Mouse (Mus musculus): Measurements from ENCODE around the gene Mllt3. TPM values are rescaled to one million over a fixed set of nuclear protein-coding genes. Genes with fewer than 3 reads are reported as not detected.

Gene Mllt3
- polyA plus RNA-seq, 1 experiment from 2014 or later = 27.5 TPM

GRCm38 (mm10) chr4:87751515-87751864 lies 281.7 kb downstream of the Mllt3 start:
- Histone ChIP-seq H3K27me3 (ENCODE audit: insufficient read depth, low read length) (no peaks in the 10 kb centered on the region), H3K4me3 (ENCODE audit: low read length) (no peak overlapping the region), H3K36me3 (ENCODE audit: insufficient read depth, low read length) (no peaks in the 10 kb centered on the region), H3K9me3 (ENCODE audit: low read length) (no peaks in the 10 kb centered on the region), H3K4me1 (ENCODE audit: insufficient read depth, low read length) (no peaks in the 10 kb centered on the region), H3K27ac (ENCODE audit: low read length) (no peak overlapping the region), H3K4me2 (replicated peaks; ENCODE audit: low read depth, low read length) (no peak overlapping the region), H3K9ac (replicated peaks; ENCODE audit: low read length) (no peak overlapping the region)
- ATAC-seq (ENCODE audit: low FRiP score, low TSS enrichment) = no peak
- WGBS = 93% methylated on average over 2 of the region's 2 CpGs

- Histone ChIP-seq H3K36me3 (ENCODE audit: insufficient read depth, low read length) (no peaks in the 10 kb centered on the region), H3K4me3 (ENCODE audit: low read length) (no peak overlapping the region), H3K4me1 (ENCODE audit: insufficient read depth, low read length) (no peaks in the 10 kb centered on the region), H3K9me3 (ENCODE audit: low read length) (no peaks in the 10 kb centered on the region), H3K9ac (replicated peaks; ENCODE audit: low read length) (no peak overlapping the region), H3K4me2 (replicated peaks; ENCODE audit: low read depth, low read length) (no peak overlapping the region), H3K27me3 (ENCODE audit: insufficient read depth, low read length) (no peaks in the 10 kb centered on the region), H3K27ac (ENCODE audit: low read length) (no peak overlapping the region)
- no peak for ATAC-seq (ENCODE audit: low FRiP score, low TSS enrichment)
- 91% methylated on average over 5 of the region's 5 CpGs for WGBS
These were observed 282.2 kb downstream of the Mllt3 start for GRCm38 (mm10) chr4:87750856-87751514.

- H3K27ac ChIP-seq (ENCODE audit: low read length) = no peak overlapping the region
- no peak overlapping the region for H3K4me3 ChIP-seq (ENCODE audit: low read length)
- H3K9me3 ChIP-seq (ENCODE audit: low read length) = no peaks in the 10 kb centered on the region
- H3K4me1 ChIP-seq (ENCODE audit: insufficient read depth, low read length) = no peaks in the 10 kb centered on the region
- H3K4me2 ChIP-seq (replicated peaks; ENCODE audit: low read depth, low read length) = no peak overlapping the region
- H3K9ac ChIP-seq (replicated peaks; ENCODE audit: low read length) = no peak overlapping the region
- ATAC-seq (ENCODE audit: low FRiP score, low TSS enrichment) = no peak
- H3K36me3 ChIP-seq (ENCODE audit: insufficient read depth, low read length) = no peaks in the 10 kb centered on the region
- 51% methylated on average over 4 of the region's 4 CpGs for WGBS
- H3K27me3 ChIP-seq (ENCODE audit: insufficient read depth, low read length) = no peaks in the 10 kb centered on the region
These were observed 283.5 kb downstream of the Mllt3 start for GRCm38 (mm10) chr4:87749532-87750234.

- no peak overlapping the region for H3K4me3 ChIP-seq (ENCODE audit: low read length)
- ATAC-seq (ENCODE audit: low FRiP score, low TSS enrichment) = 0 out of 2 replicates have a peak, but pooled peaks have one; percentile 42
- 47% methylated on average over 3 of the region's 3 CpGs for WGBS
- no peak overlapping the region for H3K4me2 ChIP-seq (replicated peaks; ENCODE audit: low read depth, low read length)
- H3K9me3 ChIP-seq (ENCODE audit: low read length) = no peaks in the 10 kb centered on the region
- H3K4me1 ChIP-seq (ENCODE audit: insufficient read depth, low read length) = no peaks in the 10 kb centered on the region
- H3K27me3 ChIP-seq (ENCODE audit: insufficient read depth, low read length) = no peaks in the 10 kb centered on the region; the same call in 1 of the 2 replicates
- H3K27ac ChIP-seq (ENCODE audit: low read length) = no peak overlapping the region
- H3K9ac ChIP-seq (replicated peaks; ENCODE audit: low read length) = no peak overlapping the region
- H3K36me3 ChIP-seq (ENCODE audit: insufficient read depth, low read length) = no peaks in the 10 kb centered on the region
These were observed 288.0 kb downstream of the Mllt3 start for GRCm38 (mm10) chr4:87745016-87745645.

GRCm38 (mm10) chr4:87739524-87740128 lies 293.5 kb downstream of the Mllt3 start:
- 42% methylated on average over 7 of the region's 7 CpGs for WGBS
- Histone ChIP-seq H3K9ac (replicated peaks; ENCODE audit: low read length) (no peak overlapping the region), H3K4me2 (replicated peaks; ENCODE audit: low read depth, low read length) (no peak overlapping the region), H3K27ac (ENCODE audit: low read length) (peak overlapping the region; percentile 46; the same call in 1 of the 2 replicates), H3K9me3 (ENCODE audit: low read length) (no peaks in the 10 kb centered on the region; the same call in 1 of the 2 replicates), H3K4me1 (ENCODE audit: insufficient read depth, low read length) (peaks cover 18% of the 10 kb centered on the region), H3K36me3 (ENCODE audit: insufficient read depth, low read length) (no peaks in the 10 kb centered on the region), H3K27me3 (ENCODE audit: insufficient read depth, low read length) (no peaks in the 10 kb centered on the region; the same call in 1 of the 2 replicates), H3K4me3 (ENCODE audit: low read length) (no peak overlapping the region)
- ATAC-seq (ENCODE audit: low FRiP score, low TSS enrichment) = peak; percentile 73

- 80% methylated on average over 2 of the region's 2 CpGs for WGBS
These were observed 294.1 kb downstream of the Mllt3 start for GRCm38 (mm10) chr4:87739104-87739503.

GRCm38 (mm10) chr4:87737201-87737806 lies 295.9 kb downstream of the Mllt3 start:
- WGBS = 60% methylated on average over 6 of the region's 6 CpGs
- no peaks in the 10 kb centered on the region; the same call in 1 of the 2 replicates for H3K9me3 ChIP-seq (ENCODE audit: low read length)
- H3K4me3 ChIP-seq (ENCODE audit: low read length) = no peak overlapping the region
- H3K27me3 ChIP-seq (ENCODE audit: insufficient read depth, low read length) = no peaks in the 10 kb centered on the region; the same call in 1 of the 2 replicates
- peaks cover 18% of the 10 kb centered on the region for H3K4me1 ChIP-seq (ENCODE audit: insufficient read depth, low read length)
- no peak overlapping the region for H3K4me2 ChIP-seq (replicated peaks; ENCODE audit: low read depth, low read length)
- H3K36me3 ChIP-seq (ENCODE audit: insufficient read depth, low read length) = no peaks in the 10 kb centered on the region
- 0 out of 2 replicates have a peak, but pooled peaks have one; percentile 54 for ATAC-seq (ENCODE audit: low FRiP score, low TSS enrichment)
- H3K27ac ChIP-seq (ENCODE audit: low read length) = no peak overlapping the region
- no peak overlapping the region for H3K9ac ChIP-seq (replicated peaks; ENCODE audit: low read length)

More at GRCm38 (mm10) chr4:87739104-87739503, 294.1 kb downstream of the Mllt3 start:
- no peak overlapping the region for H3K27ac ChIP-seq (ENCODE audit: low read length)
- H3K9me3 ChIP-seq (ENCODE audit: low read length) = no peaks in the 10 kb centered on the region; the same call in 1 of the 2 replicates
- no peak overlapping the region for H3K4me3 ChIP-seq (ENCODE audit: low read length)
- no peak overlapping the region for H3K4me2 ChIP-seq (replicated peaks; ENCODE audit: low read depth, low read length)
- peaks cover 18% of the 10 kb centered on the region for H3K4me1 ChIP-seq (ENCODE audit: insufficient read depth, low read length)
- H3K36me3 ChIP-seq (ENCODE audit: insufficient read depth, low read length) = no peaks in the 10 kb centered on the region
- H3K27me3 ChIP-seq (ENCODE audit: insufficient read depth, low read length) = no peaks in the 10 kb centered on the region; the same call in 1 of the 2 replicates
- H3K9ac ChIP-seq (replicated peaks; ENCODE audit: low read length) = no peak overlapping the region
- ATAC-seq (ENCODE audit: low FRiP score, low TSS enrichment) = no peak

GRCm38 (mm10) chr4:87736779-87737178 lies 296.4 kb downstream of the Mllt3 start:
- ATAC-seq (ENCODE audit: low FRiP score, low TSS enrichment) = peak; percentile 70

GRCm38 (mm10) chr4:87731118-87731672 lies 302.0 kb downstream of the Mllt3 start:
- no peak overlapping the region for H3K27ac ChIP-seq (ENCODE audit: low read length)
- no peak for ATAC-seq (ENCODE audit: low FRiP score, low TSS enrichment)
- no peaks in the 10 kb centered on the region for H3K36me3 ChIP-seq (ENCODE audit: insufficient read depth, low read length)
- H3K9ac ChIP-seq (replicated peaks; ENCODE audit: low read length) = no peak overlapping the region
- no peaks in the 10 kb centered on the region; the same call in 1 of the 2 replicates for H3K9me3 ChIP-seq (ENCODE audit: low read length)
- H3K4me2 ChIP-seq (replicated peaks; ENCODE audit: low read depth, low read length) = no peak overlapping the region
- H3K27me3 ChIP-seq (ENCODE audit: insufficient read depth, low read length) = no peaks in the 10 kb centered on the region
- no peak overlapping the region for H3K4me3 ChIP-seq (ENCODE audit: low read length)
- H3K4me1 ChIP-seq (ENCODE audit: insufficient read depth, low read length) = no peaks in the 10 kb centered on the region
- 64% methylated on average over 5 of the region's 5 CpGs for WGBS

More at GRCm38 (mm10) chr4:87736779-87737178, 296.4 kb downstream of the Mllt3 start:
- no peaks in the 10 kb centered on the region; the same call in 1 of the 2 replicates for H3K9me3 ChIP-seq (ENCODE audit: low read length)
- no peak overlapping the region for H3K4me3 ChIP-seq (ENCODE audit: low read length)
- peaks cover 18% of the 10 kb centered on the region for H3K4me1 ChIP-seq (ENCODE audit: insufficient read depth, low read length)
- WGBS = 27% methylated on average over 3 of the region's 3 CpGs
- H3K36me3 ChIP-seq (ENCODE audit: insufficient read depth, low read length) = no peaks in the 10 kb centered on the region
- no peak overlapping the region for H3K4me2 ChIP-seq (replicated peaks; ENCODE audit: low read depth, low read length)
- H3K27me3 ChIP-seq (ENCODE audit: insufficient read depth, low read length) = no peaks in the 10 kb centered on the region; the same call in 1 of the 2 replicates
- H3K27ac ChIP-seq (ENCODE audit: low read length) = no peak overlapping the region
- H3K9ac ChIP-seq (replicated peaks; ENCODE audit: low read length) = no peak overlapping the region
